Mouse (Mus musculus): ENCODE data around the gene Shisal2b. TPM values are rescaled to one million over a fixed set of nuclear protein-coding genes. Genes with fewer than 3 reads are reported as not detected.

The Shisal2b gene
- polyA plus RNA-seq, 1 experiment = 0.46 TPM

GRCm38 (mm10) chr13:104821192-104821591, 42.5 kb downstream of the Shisal2b start:
- no peak for DNase-seq (ENCODE audit: low read depth, low spot score)

GRCm38 (mm10) chr13:104817696-104818095, 46.0 kb downstream of the Shisal2b start:
- WGBS = 20% methylated on average over 12 of the region's 12 CpGs
- no peak for DNase-seq (ENCODE audit: low read depth, low spot score)

- WGBS = under 1% methylated on average over 50 of the region's 50 CpGs
- peak; percentile 70 for DNase-seq (ENCODE audit: low read depth, low spot score)
These were observed 46.8 kb downstream of the Shisal2b start, which contains the start of gene Cwc27 for GRCm38 (mm10) chr13:104816635-104817571. Cwc27 (minus strand) TSS chr13:104817142.

- DNase-seq (ENCODE audit: low read depth, low spot score) = peak; percentile 28
- 3% methylated on average over 8 of the region's 8 CpGs for WGBS
These were observed 47.4 kb downstream of the Shisal2b start for GRCm38 (mm10) chr13:104816270-104816634.

DNA sequence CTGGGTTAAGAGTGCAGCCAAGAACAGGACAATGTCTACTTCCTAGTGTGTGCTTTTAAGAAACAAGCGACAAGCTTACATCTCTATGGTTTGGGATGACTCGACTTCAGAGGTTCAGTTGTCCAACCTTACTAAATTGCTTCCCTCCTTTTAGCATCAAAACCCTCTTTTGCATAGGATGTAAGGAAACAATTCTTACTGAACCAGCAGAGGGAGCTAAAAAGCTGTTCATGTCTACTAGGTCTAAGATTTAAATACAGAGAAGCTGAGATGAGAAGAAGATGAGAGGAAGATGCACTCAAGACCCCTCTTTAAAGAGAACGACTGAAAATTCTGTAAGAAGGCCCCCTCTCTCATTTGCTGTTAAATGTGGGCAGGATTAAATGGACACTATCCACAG, 58.0 kb downstream of the Shisal2b start:
- DNase-seq (ENCODE audit: low read depth, low spot score) = no peak
- 38% methylated on average over 3 of the region's 3 CpGs for WGBS

DNA sequence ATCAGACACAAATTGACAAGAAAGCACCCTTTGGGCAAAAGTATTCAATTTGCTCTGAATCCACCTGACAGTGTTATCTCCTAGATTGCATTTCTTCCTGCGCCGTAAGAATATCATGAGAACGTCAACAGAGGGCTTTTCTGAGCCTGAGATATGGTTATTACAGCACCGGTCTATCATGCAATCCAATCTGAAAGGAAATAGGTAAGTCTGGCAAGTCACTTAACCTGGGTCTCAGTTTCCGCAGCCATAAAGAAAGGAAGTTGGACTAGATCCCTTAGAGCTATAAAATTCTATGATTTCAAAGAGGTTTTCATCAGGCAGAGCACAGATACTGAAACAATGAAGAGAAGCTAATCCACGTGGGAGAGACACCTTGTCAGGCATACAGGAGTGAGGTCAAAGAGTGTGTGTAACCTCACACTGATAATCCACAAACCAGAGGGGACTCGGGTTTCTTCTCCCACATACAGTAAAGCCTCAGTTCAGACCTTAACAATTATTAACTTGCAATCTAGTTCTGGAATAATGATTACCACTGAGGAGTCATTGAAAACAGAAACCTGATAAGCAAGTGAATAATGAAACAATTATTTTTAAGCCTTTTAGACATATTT, 64.0 kb downstream of the Shisal2b start:
- no peak for DNase-seq (ENCODE audit: low read depth, low spot score)
- 39% methylated on average over 7 of the region's 7 CpGs for WGBS

DNA sequence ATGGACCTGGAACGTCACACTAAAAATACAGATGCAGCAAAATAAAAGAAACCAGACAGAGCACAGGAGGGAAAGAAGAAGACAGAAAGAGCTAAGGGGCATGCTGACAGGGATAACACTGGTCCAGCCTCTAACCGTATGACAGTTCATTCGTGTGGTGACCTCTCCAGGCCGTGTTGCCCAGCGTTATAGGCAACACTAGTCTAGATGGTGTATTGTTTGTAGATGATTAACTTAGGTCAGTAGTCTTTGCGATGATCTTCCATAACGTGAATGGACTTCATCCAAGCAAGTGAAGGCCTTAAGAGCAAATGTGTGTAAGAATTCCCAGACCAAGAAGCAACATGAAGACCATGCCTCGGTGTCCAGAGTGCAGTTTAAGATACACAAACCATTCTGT, 64.6 kb downstream of the Shisal2b start:
- WGBS = 62% methylated on average over 8 of the region's 8 CpGs
- DNase-seq (ENCODE audit: low read depth, low spot score) = no peak

Other genes with a start within 250 kb of the Shisal2b start
- gene Srek1ip1, start 71.4 kb downstream of the Shisal2b start, polyA plus RNA-seq (2012; rRNA removed) = 9.0 and 11.2 TPM in 2 replicates
- 3.0 TPM in 2 replicates for gene Cwc27, start 46.8 kb downstream of the Shisal2b start, polyA plus RNA-seq (2012; rRNA removed)
- gene Rgs7bp, start 191.0 kb upstream of the Shisal2b start, polyA plus RNA-seq (2012; rRNA removed) = 0.77 and 1.1 TPM in 2 replicates
- gene 4933425L06Rik, start 218.2 kb upstream of the Shisal2b start, polyA plus RNA-seq (2012; rRNA removed) = not detected in 2 replicates

Measured in large intestine, adult 2 months (tissue).